ENCODE assay signal across 13 mouse cellular contexts in genomic region chr9:118157234-118157633, GRCm38 (mm10). TPM values are rescaled to one million over a fixed set of nuclear protein-coding genes. Genes with fewer than 3 reads are reported as not detected.
A peak's percentile ranks its signal among the peaks of the same experiment; 100 is the strongest.
DNase-seq lines count a peak whose midpoint lies in the region; ATAC-seq and TF ChIP-seq lines count a peak whose summit lies in the region.
"Had no signal": no experiment of that assay in that cellular context is flagged by ENCODE, and none has a peak within 500 bp of the region (broad histone marks: within the 10 kb centered on the region; RNA-seq: fewer than 3 reads in every experiment).

No protein-coding gene starts in this region.

- WGBS in heart, adult 2 months: 88% methylated on average over 3 of the region's 3 CpGs
- WGBS in midbrain, postnatal 0 days: 94% methylated on average over 3 of the region's 3 CpGs
- 92% methylated on average over 3 of the region's 3 CpGs for WGBS in midbrain, embryonic 11.5 days
- WGBS in neural tube, embryonic 15.5 days: 94% methylated on average over 3 of the region's 3 CpGs

- ATAC-seq in midbrain, postnatal 0 days (ENCODE audit: low FRiP score): no peak
- no peak for ATAC-seq in midbrain, embryonic 11.5 days (ENCODE audit: low FRiP score)
- peak; percentile 62 for ATAC-seq in granulocyte monocyte progenitor cell, adult 5-6 weeks (replicated peaks; ENCODE audit: poor library complexity, severe bottlenecking)
- no peak for ATAC-seq in neural tube, embryonic 15.5 days (ENCODE audit: low FRiP score)
- ATAC-seq: forebrain, embryonic 14.5 days had no signal

- no peak overlapping the region for H3K9ac ChIP-seq in heart, adult 2 months (ENCODE audit: low read depth, low read length)
- H3K9ac ChIP-seq in midbrain, postnatal 0 days (replicated peaks; ENCODE audit: low read length, poor library complexity, severe bottlenecking): no peak overlapping the region
- H3K9ac ChIP-seq in midbrain, embryonic 11.5 days (ENCODE audit: low read length): no peak overlapping the region
- H3K9ac ChIP-seq in neural tube, embryonic 15.5 days (replicated peaks): no peak overlapping the region
- H3K9ac ChIP-seq: embryonic facial prominence, embryonic 15.5 days had no signal

- H3K4me1 ChIP-seq in heart, adult 2 months (ENCODE audit: control insufficient read depth, insufficient read depth, low read length): no peaks in the 10 kb centered on the region
- no peaks in the 10 kb centered on the region for H3K4me1 ChIP-seq in midbrain, postnatal 0 days (ENCODE audit: insufficient read depth, low read length)
- H3K4me1 ChIP-seq in midbrain, embryonic 11.5 days (ENCODE audit: control insufficient read depth, insufficient read depth, low read length): no peaks in the 10 kb centered on the region
- no peaks in the 10 kb centered on the region for H3K4me1 ChIP-seq in neural tube, embryonic 15.5 days
- H3K4me1 ChIP-seq: embryonic facial prominence, embryonic 15.5 days had no signal

- H3K4me2 ChIP-seq in midbrain, postnatal 0 days (ENCODE audit: low read depth, low read length, poor library complexity, severe bottlenecking): no peak overlapping the region
- no peak overlapping the region for H3K4me2 ChIP-seq in midbrain, embryonic 11.5 days
- H3K4me2 ChIP-seq in neural tube, embryonic 15.5 days: no peak overlapping the region
- H3K4me2 ChIP-seq: embryonic facial prominence, embryonic 15.5 days had no signal

- no peak overlapping the region for H3K27ac ChIP-seq in heart, adult 2 months
- H3K27ac ChIP-seq in midbrain, postnatal 0 days (ENCODE audit: low read depth, low read length): no peak overlapping the region
- no peak overlapping the region for H3K27ac ChIP-seq in midbrain, embryonic 11.5 days (ENCODE audit: low read depth, low read length)
- H3K27ac ChIP-seq in neural tube, embryonic 15.5 days (replicated peaks): no peak overlapping the region
- H3K27ac ChIP-seq: embryonic facial prominence, embryonic 15.5 days had no signal

- no peak overlapping the region for H3K4me3 ChIP-seq in heart, adult 2 months
- H3K4me3 ChIP-seq in midbrain, postnatal 0 days (ENCODE audit: low read depth, low read length): no peak overlapping the region
- H3K4me3 ChIP-seq in midbrain, embryonic 11.5 days (ENCODE audit: low read depth, low read length): no peak overlapping the region
- no peak overlapping the region for H3K4me3 ChIP-seq in neural tube, embryonic 15.5 days (replicated peaks)
- H3K4me3 ChIP-seq: embryonic facial prominence, embryonic 15.5 days had no signal

- no peaks in the 10 kb centered on the region for H3K36me3 ChIP-seq in heart, adult 2 months (ENCODE audit: control insufficient read depth, insufficient read depth, low read length)
- H3K36me3 ChIP-seq in midbrain, postnatal 0 days (ENCODE audit: insufficient read depth, low read length): no peaks in the 10 kb centered on the region
- no peaks in the 10 kb centered on the region for H3K36me3 ChIP-seq in midbrain, embryonic 11.5 days (ENCODE audit: control insufficient read depth, insufficient read depth, low read length)
- H3K36me3 ChIP-seq in neural tube, embryonic 15.5 days: no peaks in the 10 kb centered on the region
- H3K36me3 ChIP-seq: embryonic facial prominence, embryonic 15.5 days had no signal

- no peak for DNase-seq in heart, adult 2 months
- DNase-seq in heart, postnatal 25 days (ENCODE audit: low spot score): no peak
- DNase-seq in midbrain, postnatal 0 days (ENCODE audit: low spot score): no peak
- DNase-seq in midbrain, embryonic 11.5 days (ENCODE audit: low spot score, missing footprints): no peak
- DNase-seq in layer of hippocampus, adult 11-12 months (ENCODE audit: low spot score): no peak
- no peak for DNase-seq in urinary bladder, adult 2 months (ENCODE audit: low spot score)
- DNase-seq: cerebellum, postnatal 25 days; heart, postnatal 4 days; kidney, adult 18-20 months had no signal

- TF ChIP-seq POLR2A in heart, adult 2 months (IDR thresholded peaks at IDR 0.05; ENCODE audit: insufficient read depth, low read depth, low read length): no peak

- H3K79me2 ChIP-seq in heart, adult 2 months (replicated peaks; ENCODE audit: control insufficient read depth, insufficient read depth, low read length): no peaks in the 10 kb centered on the region

- H3K27me3 ChIP-seq in heart, adult 2 months (ENCODE audit: control insufficient read depth, insufficient read depth, low read length): no peaks in the 10 kb centered on the region
- H3K27me3 ChIP-seq in midbrain, postnatal 0 days (ENCODE audit: insufficient read depth, low read length): no peaks in the 10 kb centered on the region
- H3K27me3 ChIP-seq in midbrain, embryonic 11.5 days (ENCODE audit: control insufficient read depth, insufficient read depth, low read length): no peaks in the 10 kb centered on the region
- no peaks in the 10 kb centered on the region for H3K27me3 ChIP-seq in neural tube, embryonic 15.5 days (replicated peaks)
- H3K27me3 ChIP-seq: embryonic facial prominence, embryonic 15.5 days had no signal

- no peaks in the 10 kb centered on the region for H3K9me3 ChIP-seq in midbrain, postnatal 0 days (ENCODE audit: low read length)
- H3K9me3 ChIP-seq in midbrain, embryonic 11.5 days (ENCODE audit: control insufficient read depth, low read length): no peaks in the 10 kb centered on the region
- no peaks in the 10 kb centered on the region for H3K9me3 ChIP-seq in neural tube, embryonic 15.5 days (replicated peaks)
- H3K9me3 ChIP-seq: embryonic facial prominence, embryonic 15.5 days had no signal

- TF ChIP-seq EP300 in heart, adult 2 months (IDR thresholded peaks at IDR 0.05; ENCODE audit: insufficient read depth, low read depth, low read length): no peak

- intact Hi-C loops in heart, adult 2 months (cut with DNase I): no loop called here
- intact Hi-C loops in heart, postnatal 25 days (cut with DNase I): no loop called here

- peak; percentile 47 for TF ChIP-seq CTCF in heart, adult 2 months (IDR thresholded peaks at IDR 0.05)
- peak; percentile 58 for TF ChIP-seq CTCF in midbrain, postnatal 0 days (IDR thresholded peaks at IDR 0.05)

RNA-seq across cellular contexts. Expression of gene Cmc1, which starts 7.3 kb away (rescaled TPM):
- total RNA-seq in heart, adult 2 months (2021): 10 to 100 TPM; 23.6 to 30.4 TPM
- 4.6 and 7.3 TPM in 2 replicates for polyA plus RNA-seq in heart, adult 2 months (2012; rRNA removed)
- total RNA-seq in heart, postnatal 25 days (2021): 10 to 100 TPM; 24.2 to 24.4 TPM
- 3.2 and 6.3 TPM in 2 replicates for total RNA-seq in midbrain, postnatal 0 days (2014; rRNA removed)
- polyA plus RNA-seq in midbrain, postnatal 0 days (2015; fragmentation: Nextera tagmentation; extraction: Ambion mirVana): 37.8 and 44.6 TPM in 2 replicates
- polyA plus RNA-seq in midbrain, embryonic 11.5 days (2014; fragmentation: Nextera tagmentation; extraction: Ambion mirVana): 40.1 and 41.5 TPM in 2 replicates
- total RNA-seq in granulocyte monocyte progenitor cell, adult 5-6 weeks (2014; fragmentation: Nextera tagmentation): 60.5 and 72.8 TPM in 2 replicates
- total RNA-seq in granulocyte monocyte progenitor cell, adult 5-6 weeks (2017): 32.7 and 84.5 TPM in 2 replicates
- 39.1 and 39.8 TPM in 2 replicates for polyA plus RNA-seq in neural tube, embryonic 15.5 days (2015; fragmentation: Nextera tagmentation; extraction: Ambion mirVana)
- polyA plus RNA-seq in urinary bladder, adult 2 months (2012; rRNA removed): 22.0 and 24.6 TPM in 2 replicates
